Mouse (Mus musculus) T-helper 2 cell (primary cell): ENCODE measurements around the gene Rassf10.

Experiments
- in situ Hi-C: fragments of 300-600 bp; cut with MboI, MseI; formaldehyde crosslinking; loops from one replicate; pipeline ENCODE4 v1.15.1; 2025; ENCODE audit warnings: high pct_unique_total_duplicates

The Rassf10 gene

GRCm38 (mm10) chr7:112956961-112957360 is 3.2 kb downstream of the Rassf10 start:
- in situ Hi-C loops, result no loop called here

- in situ Hi-C loops, result no loop called here
These were observed 3.9 kb downstream of the Rassf10 start for GRCm38 (mm10) chr7:112957630-112958029.

GRCm38 (mm10) chr7:112966382-112966781 is 12.6 kb downstream of the Rassf10 start:
- in situ Hi-C loops, result no loop called here

GRCm38 (mm10) chr7:112966786-112967185 is 13.0 kb downstream of the Rassf10 start:
- in situ Hi-C loops, result no loop called here

GRCm38 (mm10) chr7:112983316-112983715 is 29.6 kb downstream of the Rassf10 start:
- in situ Hi-C loops, result no loop called here

- in situ Hi-C loops, result no loop called here
These were observed 31.2 kb downstream of the Rassf10 start for GRCm38 (mm10) chr7:112984704-112985577.

GRCm38 (mm10) chr7:112985578-112985949 is 31.8 kb downstream of the Rassf10 start:
- in situ Hi-C loops, result no loop called here

- in situ Hi-C loops, result no loop called here
These were observed 39.2 kb downstream of the Rassf10 start for GRCm38 (mm10) chr7:112992928-112993327.

- in situ Hi-C loops, result no loop called here
These were observed 49.9 kb downstream of the Rassf10 start for GRCm38 (mm10) chr7:113003565-113004255.

- in situ Hi-C loops, result no loop called here
These were observed 52.0 kb downstream of the Rassf10 start for GRCm38 (mm10) chr7:113005726-113006125.
